Mouse (Mus musculus) stomach, embryonic 14.5 days (tissue): ENCODE data around the gene Prkag2. TPM values are rescaled to one million over a fixed set of nuclear protein-coding genes. Genes with fewer than 3 reads are reported as not detected.
A peak's percentile ranks its signal among the peaks of the same experiment; 100 is the strongest.
"Not testable (repeated sequence)": the region's sequence is repeated elsewhere in the genome, so short reads cannot be mapped to it uniquely, and the experiment has no call there.

ENCODE experiments used
- ATAC-seq: fragments of 200-750 bp; cut with Nextera tagmentation; 2 replicates; pipeline ENCODE4 v1.8.0; 2017; ENCODE audit warnings: low read depth, moderate TSS enrichment; ENCODE audit not compliant: insufficient number of reproducible peaks, insufficient read depth, low FRiP score
- H3K27ac ChIP-seq: fragments of 300-500 bp; sonication (generic); 2 replicates; pipeline ENCODE4 v1.5.1; 2014; ENCODE audit warnings: mild to moderate bottlenecking, low read length, moderate library complexity, mixed read lengths
- H3K27me3 ChIP-seq: fragments of 300-500 bp; sonication (generic); 2 replicates; pipeline ENCODE4 v1.6.1; 2014; ENCODE audit warnings: low read length, control low read depth, mixed read lengths; ENCODE audit not compliant: control insufficient read depth, insufficient read depth
- H3K36me3 ChIP-seq: fragments of 300-500 bp; sonication (generic); 2 replicates; pipeline ENCODE4 v1.6.1; 2014; ENCODE audit warnings: mild to moderate bottlenecking, control low read depth, low read length, moderate library complexity, mixed read lengths; ENCODE audit not compliant: control insufficient read depth, insufficient read depth
- H3K4me1 ChIP-seq: fragments of 300-500 bp; sonication (generic); 2 replicates; pipeline ENCODE4 v1.6.1; 2014; ENCODE audit warnings: low read length, control low read depth, mixed read lengths; ENCODE audit not compliant: control insufficient read depth, insufficient read depth
- H3K4me2 ChIP-seq: fragments of 300-500 bp; sonication (generic); replicated peaks from 2 replicates; pipeline ENCODE4 v1.6.1; 2014; ENCODE audit warnings: low read depth, low read length, control low read depth
- H3K4me3 ChIP-seq: fragments of 300-500 bp; sonication (generic); 2 replicates; pipeline ENCODE4 v1.5.1; 2014; ENCODE audit warnings: low read depth, low read length, control low read depth
- H3K9ac ChIP-seq: fragments of 300-500 bp; sonication (generic); replicated peaks from 2 replicates; pipeline ENCODE4 v1.6.1; 2014; ENCODE audit warnings: low read depth, mild to moderate bottlenecking, control low read depth, low read length, moderate library complexity, mixed read lengths
- H3K9me3 ChIP-seq: fragments of 300-500 bp; sonication (generic); 2 replicates; pipeline ENCODE4 v1.6.1; 2016; ENCODE audit warnings: low read depth, low read length, control low read depth; ENCODE audit not compliant: control insufficient read depth
- WGBS: fragments of 180-500 bp; shearing (Covaris S2); extraction: QIAGEN DNeasy Blood & Tissue Kit; methylation state at CpG from one replicate; pipeline ENCODE4 v1.1.7; 2014; 5-methylcytosine and 5-hydroxymethylcytosine counted together
- polyA plus RNA-seq: library from polyadenylated mRNA; unstranded; fragments of >200 nt; fragmentation: Nextera tagmentation; extraction: Ambion mirVana; gene quantifications from 2 replicates; pipeline ENCODE4 v1.2.1, GENCODE M21; 2014

Gene Prkag2
- polyA plus RNA-seq, 1 experiment from 2014 or later: 54.7 TPM

DNA sequence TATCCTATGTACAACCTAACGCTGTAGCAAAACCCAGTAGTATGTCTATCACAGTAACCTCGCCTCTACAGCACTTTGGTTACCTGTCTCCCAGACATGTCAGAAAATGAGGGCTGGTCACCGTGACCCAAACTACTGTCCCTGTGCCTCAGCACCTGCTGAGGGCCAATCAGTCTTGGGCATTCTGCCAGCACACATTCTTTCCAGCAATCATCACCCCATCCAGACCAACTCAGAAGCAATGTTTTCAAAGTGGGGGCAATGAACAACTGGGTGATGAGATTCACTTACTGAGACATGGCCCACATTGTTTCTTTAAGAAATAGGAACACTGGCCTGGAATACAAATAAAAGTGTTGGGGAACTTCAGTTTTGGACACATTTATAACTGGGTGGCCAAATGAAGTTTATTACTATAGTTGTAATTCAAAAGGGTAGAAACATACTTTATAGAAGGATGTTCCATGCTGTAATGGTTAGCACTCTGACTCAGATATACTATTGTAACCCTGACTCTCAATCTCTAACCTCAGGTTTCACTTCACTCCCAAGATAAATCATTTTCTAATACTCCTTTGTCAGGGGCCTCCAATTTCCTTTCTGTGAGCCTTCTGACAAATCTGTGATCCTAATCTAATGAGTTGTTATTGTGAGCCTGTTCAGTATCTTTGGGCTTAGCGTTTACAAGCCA, 274.9 kb downstream of the Prkag2 start:
- 74% methylated on average over 4 of the region's 4 CpGs for WGBS
- H3K4me3 ChIP-seq: no peak overlapping the region
- ATAC-seq: no peak
- no peaks in the 10 kb centered on the region for H3K36me3 ChIP-seq
- peaks cover 24% of the 10 kb centered on the region for H3K4me1 ChIP-seq
- no peak overlapping the region for H3K27ac ChIP-seq
- no peaks in the 10 kb centered on the region for H3K9me3 ChIP-seq
- no peaks in the 10 kb centered on the region for H3K27me3 ChIP-seq
- no peak overlapping the region for H3K4me2 ChIP-seq
- H3K9ac ChIP-seq: no peak overlapping the region

DNA sequence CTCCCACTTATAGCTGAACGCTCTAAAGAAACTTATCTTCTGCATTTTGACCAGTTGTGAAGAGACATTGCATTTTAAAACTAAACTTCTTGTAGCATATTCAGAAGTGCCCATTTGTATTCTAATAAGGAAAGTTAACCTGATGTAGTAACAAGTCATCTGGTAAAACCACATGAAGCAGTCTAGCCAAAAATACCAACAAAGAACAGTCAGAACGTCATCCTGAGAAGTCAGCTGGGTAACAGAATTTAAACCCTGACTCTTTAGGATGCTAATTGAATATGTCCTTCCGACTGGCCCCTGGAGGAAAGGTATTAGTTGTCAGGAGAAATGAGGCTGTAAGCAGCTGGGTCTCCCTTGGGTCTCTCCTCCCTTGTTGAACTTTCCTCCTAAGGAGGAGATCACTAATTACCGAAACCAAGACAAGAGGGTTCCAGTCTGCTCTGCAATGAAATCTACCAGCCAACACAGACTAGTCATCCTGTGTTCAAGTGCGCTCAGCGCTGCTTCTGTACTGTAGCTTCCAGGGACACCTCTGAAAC, 276.5 kb downstream of the Prkag2 start:
- no peak for ATAC-seq

DNA sequence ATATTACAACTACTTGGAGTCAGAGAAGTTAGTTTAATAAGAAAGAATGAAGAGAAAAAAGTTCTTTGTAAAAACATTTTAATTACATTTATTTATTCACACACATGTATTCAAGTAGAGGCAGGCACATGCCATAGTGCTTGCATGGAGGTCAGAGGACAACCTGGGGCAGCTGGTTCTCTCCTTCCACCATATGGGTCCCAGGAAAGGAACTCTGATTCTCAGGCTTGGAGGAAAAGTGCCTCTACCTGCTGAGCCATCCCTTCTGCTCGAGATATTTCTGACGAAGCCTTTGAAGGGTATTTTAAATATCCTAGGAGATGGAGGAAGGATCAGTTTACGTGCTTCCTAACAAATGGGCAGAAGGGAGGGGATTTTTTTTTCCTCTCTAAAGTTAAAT, 277.7 kb downstream of the Prkag2 start:
- 69% methylated on average over 3 of the region's 3 CpGs for WGBS

More for the DNA sequence above, 276.5 kb downstream of the Prkag2 start:
- H3K9me3 ChIP-seq: no peaks in the 10 kb centered on the region
- WGBS: 77% methylated on average over 6 of the region's 6 CpGs
- peaks cover 24% of the 10 kb centered on the region for H3K4me1 ChIP-seq
- H3K27ac ChIP-seq: no peak overlapping the region
- no peak overlapping the region for H3K4me2 ChIP-seq
- no peak overlapping the region for H3K9ac ChIP-seq
- H3K36me3 ChIP-seq: no peaks in the 10 kb centered on the region
- H3K27me3 ChIP-seq: no peaks in the 10 kb centered on the region
- H3K4me3 ChIP-seq: no peak overlapping the region

DNA sequence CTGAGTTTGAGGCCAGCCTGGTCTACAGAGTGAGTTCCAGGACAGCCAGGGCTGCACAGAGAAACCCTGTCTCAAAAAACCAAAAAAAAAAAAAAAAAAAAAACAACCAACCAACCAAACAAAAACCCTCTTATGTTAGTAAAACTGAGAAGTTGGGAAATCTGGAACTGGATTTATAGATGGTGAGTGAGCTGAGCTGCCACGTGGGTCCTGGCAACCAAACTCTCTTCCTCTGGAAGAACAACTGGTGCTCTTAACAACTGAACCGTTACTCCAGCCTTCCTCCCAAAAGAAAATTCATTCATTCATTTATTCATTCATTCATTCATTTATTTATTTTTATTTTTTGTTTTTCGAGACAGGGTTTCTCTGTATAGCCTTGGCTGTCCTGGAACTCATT, 278.2 kb downstream of the Prkag2 start:
- H3K9ac ChIP-seq, H3K4me3 ChIP-seq, H3K4me2 ChIP-seq, H3K27ac ChIP-seq, H3K36me3 ChIP-seq, H3K9me3 ChIP-seq, ATAC-seq, H3K27me3 ChIP-seq: not testable (repeated sequence)
- 90% methylated on average over 3 of the region's 3 CpGs for WGBS
- peaks cover 20% of the 10 kb centered on the region for H3K4me1 ChIP-seq

More for the DNA sequence above, 277.7 kb downstream of the Prkag2 start:
- no peak for ATAC-seq
- H3K4me3 ChIP-seq: no peak overlapping the region
- peaks cover 24% of the 10 kb centered on the region for H3K4me1 ChIP-seq
- no peaks in the 10 kb centered on the region for H3K27me3 ChIP-seq
- H3K4me2 ChIP-seq: no peak overlapping the region
- no peak overlapping the region for H3K27ac ChIP-seq
- no peak overlapping the region for H3K9ac ChIP-seq
- H3K36me3 ChIP-seq: no peaks in the 10 kb centered on the region; the same call in 1 of the 2 replicates
- H3K9me3 ChIP-seq: no peaks in the 10 kb centered on the region

DNA sequence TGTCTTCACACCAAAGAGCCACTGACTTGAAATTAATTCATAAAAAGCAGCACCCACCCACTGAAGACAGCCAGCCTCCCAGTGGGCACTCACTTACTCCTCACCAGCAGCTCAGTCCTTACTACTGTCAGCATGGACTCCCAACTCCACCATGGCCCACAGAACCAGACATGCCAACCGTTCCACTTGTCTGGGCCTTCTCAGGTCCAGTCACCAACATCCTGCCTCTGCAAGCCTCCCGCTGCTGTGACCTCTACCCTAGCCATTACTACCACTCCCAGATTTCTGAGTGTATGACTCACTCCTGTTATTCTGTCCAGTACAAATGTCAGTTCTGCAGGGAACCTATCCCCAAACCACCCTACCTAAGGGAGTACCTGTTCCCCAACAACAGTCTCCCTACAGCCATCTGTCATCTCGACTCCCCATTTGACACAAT, 279.0 kb downstream of the Prkag2 start:
- Histone ChIP-seq H3K27me3 (no peaks in the 10 kb centered on the region), H3K27ac (no peak overlapping the region; the same call in 1 of the 2 replicates), H3K4me1 (peaks cover 15% of the 10 kb centered on the region), H3K4me2 (no peak overlapping the region), H3K9me3 (no peaks in the 10 kb centered on the region), H3K4me3 (no peak overlapping the region), H3K36me3 (peaks cover 13% of the 10 kb centered on the region), H3K9ac (no peak overlapping the region)
- WGBS: 66% methylated on average over 3 of the region's 3 CpGs
- ATAC-seq: peak; percentile 61; the same call in 1 of the 2 replicates

DNA sequence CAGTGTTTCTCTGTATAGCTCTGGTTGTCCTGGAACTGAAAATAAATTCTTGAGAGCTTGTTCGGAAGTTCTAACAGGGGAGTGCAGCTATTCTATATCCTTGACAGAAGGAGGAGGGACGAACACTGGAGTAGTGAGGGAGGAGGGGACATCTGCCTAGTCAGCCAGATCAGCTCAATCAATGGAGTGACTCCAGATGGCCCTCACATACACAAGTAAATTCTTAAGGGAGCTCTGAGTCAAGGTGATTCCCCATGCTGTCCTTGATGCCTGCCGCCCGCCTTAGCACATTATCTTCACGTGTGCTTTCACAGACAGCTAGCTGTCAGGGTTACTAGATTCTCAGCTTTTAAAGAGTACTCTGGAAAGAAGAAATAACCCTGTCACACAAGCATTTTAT, 279.8 kb downstream of the Prkag2 start:
- Histone ChIP-seq H3K4me1 (peaks cover 8% of the 10 kb centered on the region), H3K9ac (no peak overlapping the region), H3K4me3 (no peak overlapping the region), H3K9me3 (no peaks in the 10 kb centered on the region), H3K4me2 (no peak overlapping the region), H3K36me3 (peaks cover 19% of the 10 kb centered on the region), H3K27me3 (no peaks in the 10 kb centered on the region), H3K27ac (no peak overlapping the region)
- 64% methylated on average over 5 of the region's 5 CpGs for WGBS
- no peak for ATAC-seq

DNA sequence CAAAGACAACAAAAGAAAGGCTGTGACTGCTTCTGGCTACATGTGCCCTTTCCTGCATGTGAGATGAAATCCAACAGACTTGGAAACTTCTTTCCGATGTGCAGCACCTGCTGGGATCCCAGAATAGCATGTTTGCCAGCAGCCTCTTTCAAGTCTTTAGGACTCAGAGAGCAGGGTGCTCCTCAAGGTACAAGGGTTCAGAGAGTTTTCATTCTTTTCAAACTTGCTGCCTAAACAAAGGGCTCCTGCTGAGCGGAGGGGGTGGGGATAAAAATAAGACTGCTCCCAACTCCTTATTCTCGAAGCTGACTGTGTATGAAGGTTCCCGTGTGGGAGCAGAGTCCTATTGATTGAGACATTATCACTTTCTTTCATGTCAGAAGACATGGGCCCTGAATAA, 283.3 kb downstream of the Prkag2 start:
- WGBS: 79% methylated on average over 4 of the region's 4 CpGs
- Histone ChIP-seq H3K4me3 (no peak overlapping the region), H3K4me1 (peaks cover 12% of the 10 kb centered on the region), H3K9ac (no peak overlapping the region), H3K27me3 (no peaks in the 10 kb centered on the region), H3K36me3 (peaks cover 39% of the 10 kb centered on the region), H3K9me3 (no peaks in the 10 kb centered on the region), H3K27ac (no peak overlapping the region), H3K4me2 (no peak overlapping the region)
- no peak for ATAC-seq

DNA sequence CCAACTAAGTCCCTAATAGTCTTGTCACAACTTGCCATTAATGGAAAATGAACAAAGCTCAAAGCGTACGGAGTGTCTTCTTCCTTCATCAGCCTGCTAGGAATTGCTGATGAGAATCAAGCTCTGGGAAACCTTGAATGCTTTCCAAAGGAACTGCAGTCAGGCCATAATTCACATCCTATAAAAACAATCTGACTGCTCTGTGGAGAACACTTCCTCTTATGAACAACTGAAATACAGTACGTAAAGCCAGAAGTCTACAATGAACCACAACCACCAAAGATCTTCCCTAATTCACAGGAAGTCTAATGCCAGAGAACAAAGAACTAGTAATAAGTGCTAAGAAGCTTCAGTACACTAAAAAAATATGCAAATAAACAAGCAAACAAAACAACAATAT, 286.5 kb downstream of the Prkag2 start:
- Histone ChIP-seq H3K9ac (no peak overlapping the region), H3K4me1 (0 out of 2 replicates have a peak, but pooled peaks cover 3% of the 10 kb centered on the region), H3K9me3 (no peaks in the 10 kb centered on the region), H3K27me3 (no peaks in the 10 kb centered on the region), H3K36me3 (peaks cover 65% of the 10 kb centered on the region), H3K4me3 (no peak overlapping the region), H3K27ac (no peak overlapping the region), H3K4me2 (no peak overlapping the region)
- WGBS: 52% methylated on average over 3 of the region's 3 CpGs
- ATAC-seq: no peak
